Mouse (Mus musculus) liver, embryonic 14.5 days (tissue): ENCODE data around the gene Pdyn.

Experiments
- CTCF ChIP-seq: IDR thresholded peaks from 2 replicates; pipeline ENCODE4 v1.5.1; 2016; ENCODE audit warnings: antibody characterized with exemption, low read depth, control low read depth
- EP300 ChIP-seq: IDR thresholded peaks from 2 replicates; pipeline ENCODE4 v1.6.1; 2016; ENCODE audit warnings: antibody characterized with exemption, low read depth

GRCm38 (mm10) chr2:129674935-129675634, 24.6 kb downstream of the Pdyn start:
- TF ChIP-seq EP300 (no peak), CTCF (peak; percentile 97)
